Mouse (Mus musculus) kidney, adult 2 months (tissue): ENCODE results near the gene 2510009E07Rik. TPM values are rescaled to one million over a fixed set of nuclear protein-coding genes. Genes with fewer than 3 reads are reported as not detected.
A peak's percentile ranks its signal among the peaks of the same experiment; 100 is the strongest.

ENCODE experiments used
- DNase-seq: peaks from one replicate; pipeline ENCODE4 v3.0.0; 2021
- H3K27ac ChIP-seq: fragments of 200-500 bp; 2 replicates; pipeline ENCODE4 v1.5.1; 2012; ENCODE audit warnings: low read depth, low read length, control low read depth, inconsistent platforms; ENCODE audit not compliant: insufficient read depth
- H3K27me3 ChIP-seq: fragments of 200-500 bp; replicated peaks from 2 replicates; pipeline ENCODE4 v1.6.1; 2012; ENCODE audit warnings: mild to moderate bottlenecking, moderate library complexity, low read length, inconsistent platforms; ENCODE audit not compliant: control insufficient read depth, insufficient read depth
- H3K36me3 ChIP-seq: fragments of 200-500 bp; 2 replicates; pipeline ENCODE4 v1.6.1; 2012; ENCODE audit warnings: mild to moderate bottlenecking, moderate library complexity, low read length, inconsistent platforms; ENCODE audit not compliant: control insufficient read depth, insufficient read depth
- H3K4me1 ChIP-seq: fragments of 200-500 bp; 2 replicates; pipeline ENCODE4 v1.6.1; 2011; ENCODE audit warnings: low read length; ENCODE audit not compliant: control insufficient read depth, insufficient read depth
- H3K4me3 ChIP-seq: fragments of 200-500 bp; 2 replicates; pipeline ENCODE4 v1.5.1; 2011; ENCODE audit warnings: mild to moderate bottlenecking, low read depth, low read length, control low read depth; ENCODE audit not compliant: insufficient read depth
- CTCF ChIP-seq: fragments of 200-500 bp; conservative IDR thresholded peaks from 2 replicates; pipeline ENCODE4 v1.5.1; 2011; ENCODE audit warnings: low read depth, mild to moderate bottlenecking, control low read depth, low read length, moderate library complexity, mixed read lengths; ENCODE audit not compliant: insufficient read depth, insufficient read length
- POLR2A ChIP-seq: fragments of 200-500 bp; IDR thresholded peaks from one replicate; pipeline ENCODE4 v1.6.1; 2011; ENCODE audit warnings: low read depth, low read length, control low read depth
- WGBS: fragments of 180-500 bp; shearing (Covaris S2); methylation state at CpG from one replicate; pipeline ENCODE4 v1.1.7; 2018; 5-methylcytosine and 5-hydroxymethylcytosine counted together
- polyA plus RNA-seq: library from polyadenylated mRNA; depleted of rRNA; stranded (reverse); fragments of >200 nt; gene quantifications from 2 replicates; pipeline ENCODE4 v1.2.3, GENCODE M21; 2012

The 2510009E07Rik gene
- polyA plus RNA-seq, 1 experiment, result 14.6 TPM

- Histone ChIP-seq H3K4me1 (no peaks in the 10 kb centered on the region), H3K4me3 (no peak overlapping the region), H3K36me3 (no peaks in the 10 kb centered on the region), H3K27ac (no peak overlapping the region), H3K27me3 (no peaks in the 10 kb centered on the region)
- 82% methylated on average over 4 of the region's 4 CpGs for WGBS
- no peak for DNase-seq
- no peak for TF ChIP-seq CTCF
- TF ChIP-seq POLR2A, result no peak
Measured at GRCm38 (mm10) chr16:21631815-21632222, 62.6 kb downstream of the 2510009E07Rik start.

GRCm38 (mm10) chr16:21630614-21631013 is 63.9 kb downstream of the 2510009E07Rik start:
- no peaks in the 10 kb centered on the region for H3K27me3 ChIP-seq
- WGBS, result 88% methylated on average over 4 of the region's 4 CpGs
- no peak overlapping the region for H3K4me3 ChIP-seq
- H3K36me3 ChIP-seq, result no peaks in the 10 kb centered on the region
- TF ChIP-seq CTCF (no peak), POLR2A (no peak)
- no peak overlapping the region for H3K27ac ChIP-seq
- no peak for DNase-seq
- H3K4me1 ChIP-seq, result no peaks in the 10 kb centered on the region

- no peaks in the 10 kb centered on the region for H3K4me1 ChIP-seq
- DNase-seq, result no peak
- 77% methylated on average over 13 of the region's 13 CpGs for WGBS
- H3K27me3 ChIP-seq, result no peaks in the 10 kb centered on the region
- H3K36me3 ChIP-seq, result no peaks in the 10 kb centered on the region
- no peak overlapping the region for H3K4me3 ChIP-seq
- no peak overlapping the region for H3K27ac ChIP-seq
- TF ChIP-seq CTCF (no peak), POLR2A (no peak)
Measured at GRCm38 (mm10) chr16:21628061-21628591, 66.3 kb downstream of the 2510009E07Rik start.

GRCm38 (mm10) chr16:21627248-21627647 is 67.2 kb downstream of the 2510009E07Rik start:
- H3K27ac ChIP-seq, result no peak overlapping the region
- DNase-seq, result no peak
- H3K4me3 ChIP-seq, result no peak overlapping the region
- H3K27me3 ChIP-seq, result no peaks in the 10 kb centered on the region
- no peaks in the 10 kb centered on the region for H3K36me3 ChIP-seq
- 69% methylated on average over 6 of the region's 6 CpGs for WGBS
- TF ChIP-seq POLR2A (no peak), CTCF (no peak)
- no peaks in the 10 kb centered on the region for H3K4me1 ChIP-seq

GRCm38 (mm10) chr16:21625784-21626634 is 68.5 kb downstream of the 2510009E07Rik start:
- no peak overlapping the region for H3K27ac ChIP-seq
- DNase-seq, result no peak
- no peaks in the 10 kb centered on the region for H3K36me3 ChIP-seq
- no peaks in the 10 kb centered on the region for H3K4me1 ChIP-seq
- H3K4me3 ChIP-seq, result no peak overlapping the region
- WGBS, result 56% methylated on average over 6 of the region's 6 CpGs
- no peaks in the 10 kb centered on the region for H3K27me3 ChIP-seq
- TF ChIP-seq POLR2A, result no peak
- TF ChIP-seq CTCF, result no peak

GRCm38 (mm10) chr16:21620630-21621029 is 73.8 kb downstream of the 2510009E07Rik start:
- Histone ChIP-seq H3K4me3 (no peak overlapping the region), H3K27me3 (no peaks in the 10 kb centered on the region), H3K27ac (no peak overlapping the region), H3K36me3 (no peaks in the 10 kb centered on the region; the same call in 1 of the 2 replicates), H3K4me1 (no peaks in the 10 kb centered on the region)
- no peak for DNase-seq
- TF ChIP-seq POLR2A (no peak), CTCF (no peak)
- WGBS, result 70% methylated on average over 2 of the region's 2 CpGs

GRCm38 (mm10) chr16:21615802-21616201 is 78.7 kb downstream of the 2510009E07Rik start:
- TF ChIP-seq POLR2A (no peak), CTCF (peak; percentile 51)
- WGBS, result 59% methylated on average over 7 of the region's 7 CpGs
- peak; percentile 52 for DNase-seq
- Histone ChIP-seq H3K36me3 (no peaks in the 10 kb centered on the region; the same call in 1 of the 2 replicates), H3K4me1 (no peaks in the 10 kb centered on the region), H3K27me3 (no peaks in the 10 kb centered on the region), H3K27ac (no peak overlapping the region), H3K4me3 (no peak overlapping the region)
